Mouse (Mus musculus) heart, embryonic 12.5 days (tissue): ENCODE measurements around the gene Phlda2. TPM values are rescaled to one million over a fixed set of nuclear protein-coding genes. Genes with fewer than 3 reads are reported as not detected.

Experiments
- ATAC-seq: fragments of 200-750 bp; cut with Nextera tagmentation; 2 replicates; pipeline ENCODE4 v1.8.0; 2017; ENCODE audit warnings: moderate TSS enrichment, moderate library complexity; ENCODE audit not compliant: insufficient number of reproducible peaks, low FRiP score
- H3K27ac ChIP-seq: fragments of 300-500 bp; sonication (generic); 2 replicates; pipeline ENCODE4 v1.5.1; 2016; ENCODE audit warnings: mild to moderate bottlenecking, moderate library complexity; ENCODE audit not compliant: poor library complexity, severe bottlenecking
- H3K27me3 ChIP-seq: fragments of 300-500 bp; sonication (generic); replicated peaks from 2 replicates; pipeline ENCODE4 v1.6.1; 2016; ENCODE audit warnings: mild to moderate bottlenecking, moderate library complexity
- H3K36me3 ChIP-seq: fragments of 300-500 bp; sonication (generic); 2 replicates; pipeline ENCODE4 v1.6.1; 2016; ENCODE audit warnings: mild to moderate bottlenecking, moderate library complexity
- H3K4me1 ChIP-seq: fragments of 300-500 bp; sonication (generic); replicated peaks from 2 replicates; pipeline ENCODE4 v1.6.1; 2016; ENCODE audit warnings: mild to moderate bottlenecking
- H3K4me2 ChIP-seq: fragments of 300-500 bp; sonication (generic); 2 replicates; pipeline ENCODE4 v1.6.1; 2016; ENCODE audit warnings: mild to moderate bottlenecking, moderate library complexity
- H3K4me3 ChIP-seq: fragments of 300-500 bp; sonication (generic); 2 replicates; pipeline ENCODE4 v1.5.1; 2016; ENCODE audit warnings: mild to moderate bottlenecking
- H3K9ac ChIP-seq: fragments of 300-500 bp; sonication (generic); 2 replicates; pipeline ENCODE4 v1.6.1; 2016; ENCODE audit warnings: mild to moderate bottlenecking, moderate library complexity
- H3K9me3 ChIP-seq: fragments of 300-500 bp; sonication (generic); replicated peaks from 2 replicates; pipeline ENCODE4 v1.6.1; 2016; ENCODE audit warnings: mild to moderate bottlenecking, moderate library complexity
- WGBS: fragments of 180-500 bp; shearing (Covaris S2); methylation state at CpG from one replicate; pipeline ENCODE4 v1.1.7; 2016; 5-methylcytosine and 5-hydroxymethylcytosine counted together
- polyA plus RNA-seq: library from polyadenylated mRNA; unstranded; fragments of >200 nt; fragmentation: Nextera tagmentation; extraction: Ambion mirVana; gene quantifications from 2 replicates; pipeline ENCODE4 v1.2.1, GENCODE M21; 2016

The Phlda2 gene
- polyA plus RNA-seq, 1 experiment from 2014 or later: 1.7 TPM

DNA sequence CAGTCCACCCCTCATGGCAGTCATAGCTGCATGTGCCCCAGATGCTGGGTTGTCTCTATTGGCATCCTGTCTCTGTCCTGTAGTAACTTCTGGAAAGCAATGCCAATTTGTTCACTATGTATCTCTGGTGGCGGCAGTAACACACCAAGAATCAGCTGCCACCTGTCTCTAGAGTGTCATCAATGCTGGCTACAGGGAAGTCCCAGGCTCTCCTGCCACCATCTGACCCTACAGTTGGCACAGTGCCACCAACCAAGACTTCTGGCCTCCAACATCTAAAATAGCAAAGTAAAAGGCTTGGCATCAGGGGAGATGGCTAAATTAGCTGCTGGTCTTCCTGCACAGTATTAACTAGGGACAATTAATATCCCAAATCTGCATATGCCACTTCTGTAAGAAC lies 29.5 kb upstream of the Phlda2 start:
- H3K27ac ChIP-seq: no peak overlapping the region
- no peak overlapping the region for H3K9ac ChIP-seq
- no peaks in the 10 kb centered on the region for H3K27me3 ChIP-seq
- peaks cover 97% of the 10 kb centered on the region for H3K36me3 ChIP-seq
- H3K4me3 ChIP-seq: no peak overlapping the region
- no peak for ATAC-seq
- no peaks in the 10 kb centered on the region; the same call in 1 of the 2 replicates for H3K4me1 ChIP-seq
- H3K4me2 ChIP-seq: no peak overlapping the region
- WGBS: 83% methylated on average over 1 of the region's 1 CpGs
- H3K9me3 ChIP-seq: no peaks in the 10 kb centered on the region

GRCm38 (mm10) chr7:143519333-143519732 lies 16.4 kb upstream of the Phlda2 start:
- no peaks in the 10 kb centered on the region for H3K9me3 ChIP-seq
- no peak overlapping the region for H3K27ac ChIP-seq
- no peak overlapping the region for H3K9ac ChIP-seq
- ATAC-seq: no peak
- WGBS: 68% methylated on average over 4 of the region's 4 CpGs
- H3K4me1 ChIP-seq: no peaks in the 10 kb centered on the region
- no peaks in the 10 kb centered on the region for H3K27me3 ChIP-seq
- H3K36me3 ChIP-seq: peaks cover 97% of the 10 kb centered on the region
- no peak overlapping the region for H3K4me3 ChIP-seq
- H3K4me2 ChIP-seq: no peak overlapping the region

- 96% methylated on average over 4 of the region's 4 CpGs for WGBS
- no peaks in the 10 kb centered on the region for H3K4me1 ChIP-seq
- H3K27me3 ChIP-seq: no peaks in the 10 kb centered on the region
- H3K4me3 ChIP-seq: no peak overlapping the region
- H3K27ac ChIP-seq: no peak overlapping the region
- H3K9ac ChIP-seq: no peak overlapping the region
- H3K4me2 ChIP-seq: no peak overlapping the region
- H3K9me3 ChIP-seq: no peaks in the 10 kb centered on the region
- peaks cover 72% of the 10 kb centered on the region for H3K36me3 ChIP-seq
- no peak for ATAC-seq
These were observed 11.4 kb upstream of the Phlda2 start for GRCm38 (mm10) chr7:143514416-143514768.

GRCm38 (mm10) chr7:143513763-143514415 lies 10.9 kb upstream of the Phlda2 start:
- WGBS: 87% methylated on average over 10 of the region's 10 CpGs
- peaks cover 67% of the 10 kb centered on the region for H3K36me3 ChIP-seq
- no peak for ATAC-seq

DNA sequence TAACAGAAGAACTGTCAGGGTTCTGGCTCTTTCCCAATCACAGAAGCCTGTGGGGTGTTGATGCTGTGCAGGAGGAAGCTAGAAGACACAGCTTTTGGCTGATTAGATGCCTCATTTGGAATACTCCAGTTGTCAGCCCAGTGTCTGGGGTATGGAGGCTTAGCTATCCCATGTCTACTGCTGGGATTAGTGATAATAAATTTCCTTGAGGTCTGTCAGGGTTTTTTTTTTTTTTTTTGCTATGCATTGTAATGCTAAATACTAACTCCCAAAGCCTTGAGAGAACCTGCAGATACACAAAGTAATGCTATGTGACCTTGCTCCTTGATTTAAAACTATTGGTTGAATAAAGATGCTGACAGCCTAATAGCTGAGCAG lies 8.4 kb upstream of the Phlda2 start:
- Histone ChIP-seq H3K4me1 (no peaks in the 10 kb centered on the region), H3K9ac (no peak overlapping the region), H3K27me3 (no peaks in the 10 kb centered on the region), H3K4me2 (no peak overlapping the region), H3K27ac (no peak overlapping the region), H3K36me3 (peaks cover 43% of the 10 kb centered on the region), H3K4me3 (no peak overlapping the region), H3K9me3 (no peaks in the 10 kb centered on the region)
- ATAC-seq: no peak

More at GRCm38 (mm10) chr7:143513763-143514415, 10.9 kb upstream of the Phlda2 start:
- Histone ChIP-seq H3K4me1 (no peaks in the 10 kb centered on the region), H3K27ac (no peak overlapping the region), H3K9me3 (no peaks in the 10 kb centered on the region), H3K27me3 (no peaks in the 10 kb centered on the region), H3K4me3 (no peak overlapping the region), H3K4me2 (no peak overlapping the region), H3K9ac (no peak overlapping the region)

DNA sequence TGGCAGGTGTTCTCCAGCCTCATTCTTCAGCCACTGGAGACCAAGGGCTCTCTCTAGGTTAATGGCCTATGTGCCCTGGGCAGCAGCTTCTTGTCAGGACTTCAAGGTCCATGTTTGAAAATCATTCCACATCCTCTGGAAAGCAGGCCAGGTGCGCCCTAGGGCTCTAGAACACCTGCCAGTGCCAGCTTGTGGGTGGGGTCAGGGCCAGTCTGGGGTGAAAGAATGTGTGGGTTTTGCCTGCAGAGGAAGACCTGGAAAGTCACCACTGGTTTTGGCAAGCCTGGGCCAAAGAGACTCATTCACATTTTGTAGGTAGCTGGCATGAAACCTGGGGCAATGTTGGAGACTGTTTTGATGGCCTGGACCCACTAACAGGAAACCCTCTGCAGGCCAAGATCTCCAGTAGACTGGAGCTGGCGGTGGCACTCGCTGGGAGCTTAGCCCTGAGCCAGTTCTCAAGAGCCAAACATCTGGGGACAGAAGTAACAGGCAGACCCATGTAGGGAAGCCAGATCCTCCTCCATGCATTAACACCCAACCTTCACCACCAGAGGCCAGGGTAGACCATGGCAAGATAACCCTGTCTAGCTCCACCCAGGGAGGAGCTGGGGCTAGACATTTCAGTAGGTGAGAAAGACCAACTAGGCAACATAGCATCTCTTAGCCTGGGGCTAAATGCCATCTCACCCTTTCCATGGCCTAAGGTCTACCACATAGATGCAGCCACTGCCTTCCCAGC lies 7.8 kb upstream of the Phlda2 start:
- 85% methylated on average over 3 of the region's 3 CpGs for WGBS
- no peaks in the 10 kb centered on the region for H3K27me3 ChIP-seq
- ATAC-seq: no peak
- H3K36me3 ChIP-seq: peaks cover 38% of the 10 kb centered on the region
- H3K27ac ChIP-seq: no peak overlapping the region
- no peak overlapping the region for H3K4me2 ChIP-seq
- no peak overlapping the region for H3K9ac ChIP-seq
- H3K4me3 ChIP-seq: no peak overlapping the region
- no peaks in the 10 kb centered on the region for H3K4me1 ChIP-seq
- H3K9me3 ChIP-seq: no peaks in the 10 kb centered on the region

DNA sequence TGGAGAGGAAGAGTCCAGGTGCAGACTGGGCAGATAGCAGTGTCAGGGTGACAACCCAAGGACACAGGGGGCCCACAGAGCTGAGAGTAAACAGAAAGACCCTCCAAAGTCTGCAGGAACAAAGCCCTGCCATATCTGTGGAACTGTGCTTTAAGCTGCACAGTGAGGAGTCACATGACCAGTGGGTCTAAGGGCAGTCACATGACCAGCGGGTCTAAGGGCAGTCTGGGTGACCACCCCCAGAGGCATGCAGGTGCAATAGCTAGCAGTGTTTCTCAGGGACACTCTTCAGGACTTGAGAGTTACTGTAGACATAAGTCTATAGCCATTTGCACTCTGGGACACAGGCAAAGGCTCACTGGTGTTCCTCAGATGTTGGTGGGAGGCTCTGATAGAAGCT lies 6.6 kb upstream of the Phlda2 start:
- no peak for ATAC-seq

GRCm38 (mm10) chr7:143506675-143507074 lies 3.7 kb upstream of the Phlda2 start:
- no peak for ATAC-seq
- no peaks in the 10 kb centered on the region for H3K36me3 ChIP-seq

More for the DNA sequence above, 6.6 kb upstream of the Phlda2 start:
- Histone ChIP-seq H3K4me1 (no peaks in the 10 kb centered on the region), H3K27ac (no peak overlapping the region), H3K4me2 (no peak overlapping the region), H3K36me3 (peaks cover 26% of the 10 kb centered on the region), H3K27me3 (peaks cover 5% of the 10 kb centered on the region), H3K9ac (no peak overlapping the region), H3K4me3 (no peak overlapping the region), H3K9me3 (no peaks in the 10 kb centered on the region)
- 61% methylated on average over 1 of the region's 1 CpGs for WGBS

DNA sequence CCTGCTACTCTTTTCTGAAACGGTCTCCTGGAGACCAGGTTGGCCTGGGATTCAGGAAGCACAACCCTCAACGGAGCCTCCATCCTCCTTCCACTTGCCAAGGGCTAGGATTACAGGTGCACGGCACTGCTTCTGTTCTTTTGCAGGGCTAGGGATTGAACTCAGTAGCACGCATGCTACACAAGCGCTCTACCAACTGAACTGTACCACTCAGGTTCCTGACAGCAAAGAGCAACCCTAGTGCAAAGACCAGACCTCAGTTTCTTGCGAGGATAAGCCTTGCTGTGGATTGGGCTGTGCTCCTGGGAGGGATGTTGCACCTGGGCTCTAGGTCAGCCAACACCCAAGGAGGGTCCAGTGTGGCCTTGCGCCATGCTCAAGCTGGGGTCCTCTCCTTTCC lies 3.3 kb upstream of the Phlda2 start:
- Histone ChIP-seq H3K4me2 (no peak overlapping the region), H3K36me3 (no peaks in the 10 kb centered on the region), H3K9me3 (no peaks in the 10 kb centered on the region), H3K4me3 (no peak overlapping the region), H3K27me3 (peaks cover 35% of the 10 kb centered on the region), H3K4me1 (peaks cover 12% of the 10 kb centered on the region), H3K9ac (no peak overlapping the region), H3K27ac (no peak overlapping the region)
- no peak for ATAC-seq
- 62% methylated on average over 7 of the region's 7 CpGs for WGBS

More at GRCm38 (mm10) chr7:143506675-143507074, 3.7 kb upstream of the Phlda2 start:
- Histone ChIP-seq H3K4me2 (no peak overlapping the region), H3K4me3 (no peak overlapping the region), H3K4me1 (peaks cover 9% of the 10 kb centered on the region), H3K9me3 (no peaks in the 10 kb centered on the region), H3K27me3 (peaks cover 31% of the 10 kb centered on the region), H3K27ac (no peak overlapping the region), H3K9ac (no peak overlapping the region)
- WGBS: 24% methylated on average over 7 of the region's 7 CpGs

DNA sequence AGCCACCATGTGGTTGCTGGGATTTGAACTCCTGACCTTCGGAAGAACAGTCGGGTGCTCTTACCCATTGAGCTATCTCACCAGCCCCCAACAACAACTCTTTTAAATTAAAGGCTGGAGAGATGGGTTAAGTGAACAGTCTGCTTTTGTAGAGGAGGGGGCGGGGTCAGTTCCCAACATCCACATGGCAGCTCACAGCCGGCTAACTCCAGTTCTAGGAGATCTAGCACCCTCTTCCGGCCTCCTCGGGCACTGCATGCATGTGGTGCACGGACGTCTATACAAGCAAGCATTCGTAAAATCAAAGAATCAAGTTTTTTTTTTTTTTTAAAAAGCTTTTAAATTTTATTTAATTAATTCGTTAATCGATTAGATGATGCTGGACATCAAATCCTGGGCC lies 2.9 kb upstream of the Phlda2 start:
- WGBS: 24% methylated on average over 11 of the region's 11 CpGs
- Histone ChIP-seq H3K4me2 (no peak overlapping the region), H3K27ac (no peak overlapping the region), H3K4me3 (no peak overlapping the region), H3K9ac (no peak overlapping the region), H3K27me3 (peaks cover 40% of the 10 kb centered on the region), H3K9me3 (no peaks in the 10 kb centered on the region), H3K36me3 (no peaks in the 10 kb centered on the region), H3K4me1 (peaks cover 12% of the 10 kb centered on the region)
- no peak for ATAC-seq

GRCm38 (mm10) chr7:143505411-143505810 lies 2.5 kb upstream of the Phlda2 start:
- Histone ChIP-seq H3K27me3 (peaks cover 44% of the 10 kb centered on the region), H3K4me3 (no peak overlapping the region), H3K9ac (no peak overlapping the region), H3K36me3 (no peaks in the 10 kb centered on the region), H3K4me1 (peaks cover 12% of the 10 kb centered on the region), H3K4me2 (no peak overlapping the region), H3K9me3 (no peaks in the 10 kb centered on the region), H3K27ac (no peak overlapping the region)
- no peak for ATAC-seq
- WGBS: 73% methylated on average over 2 of the region's 2 CpGs
